Mouse (Mus musculus) forebrain, embryonic 12.5 days (tissue): ENCODE measurements around the gene Abcb5. TPM values are rescaled to one million over a fixed set of nuclear protein-coding genes. Genes with fewer than 3 reads are reported as not detected.
A peak's percentile ranks its signal among the peaks of the same experiment; 100 is the strongest.
"Not testable (repeated sequence)": the region's sequence is repeated elsewhere in the genome, so short reads cannot be mapped to it uniquely, and the experiment has no call there.

Experiments used
- ATAC-seq: fragments of 200-750 bp; cut with Nextera tagmentation; 2 replicates; pipeline ENCODE4 v1.8.0; 2017; ENCODE audit warnings: moderate TSS enrichment; ENCODE audit not compliant: low FRiP score
- H3K27ac ChIP-seq: fragments of 300-500 bp; sonication (generic); 2 replicates; pipeline ENCODE4 v1.5.1; 2016; ENCODE audit warnings: mild to moderate bottlenecking
- H3K27me3 ChIP-seq: fragments of 300-500 bp; sonication (generic); 2 replicates; pipeline ENCODE4 v1.6.1; 2016; ENCODE audit warnings: mild to moderate bottlenecking
- H3K36me3 ChIP-seq: fragments of 300-500 bp; sonication (generic); replicated peaks from 2 replicates; pipeline ENCODE4 v1.6.1; 2016; ENCODE audit warnings: mild to moderate bottlenecking
- H3K4me1 ChIP-seq: fragments of 300-500 bp; sonication (generic); 2 replicates; pipeline ENCODE4 v1.6.1; 2016
- H3K4me2 ChIP-seq: fragments of 300-500 bp; sonication (generic); 2 replicates; pipeline ENCODE4 v1.6.1; 2016; ENCODE audit warnings: mild to moderate bottlenecking, moderate library complexity
- H3K4me3 ChIP-seq: fragments of 300-500 bp; sonication (generic); replicated peaks from 2 replicates; pipeline ENCODE4 v1.5.1; 2016; ENCODE audit warnings: mild to moderate bottlenecking
- H3K9ac ChIP-seq: fragments of 300-500 bp; sonication (generic); 2 replicates; pipeline ENCODE4 v1.6.1; 2016; ENCODE audit warnings: mild to moderate bottlenecking
- H3K9me3 ChIP-seq: fragments of 300-500 bp; sonication (generic); 2 replicates; pipeline ENCODE4 v1.6.1; 2016
- WGBS: fragments of 180-500 bp; shearing (Covaris S2); methylation state at CpG from one replicate; pipeline ENCODE4 v1.1.7; 2016; 5-methylcytosine and 5-hydroxymethylcytosine counted together
- polyA plus RNA-seq: library from polyadenylated mRNA; unstranded; fragments of >200 nt; fragmentation: Nextera tagmentation; extraction: Ambion mirVana; gene quantifications from 2 replicates; pipeline ENCODE4 v1.2.1, GENCODE M21; 2016

Abcb5 gene
- not detected in 2 replicates for polyA plus RNA-seq

DNA sequence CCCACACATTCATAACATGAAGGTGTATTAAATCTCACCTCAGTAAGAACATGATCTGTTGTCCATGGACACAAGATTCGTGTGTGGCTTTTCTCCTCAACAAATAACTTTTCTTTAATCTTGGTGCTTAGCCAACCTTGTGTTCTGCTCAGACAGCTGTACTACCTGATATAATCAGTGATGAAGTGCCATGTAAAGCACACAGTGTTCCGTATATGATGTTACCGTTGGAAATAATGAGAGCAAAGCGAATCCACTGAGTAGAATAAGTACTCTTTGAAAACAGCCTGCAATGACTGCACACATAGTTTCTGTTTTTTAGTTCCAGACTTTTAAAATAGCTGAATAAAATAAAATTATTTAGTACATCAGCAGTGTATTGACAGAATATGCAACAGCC lies at the start of gene Abcb5:
Gene Abcb5 (minus strand): TSS at position 101 of the 400 bp plus-strand sequence.
- H3K4me3 ChIP-seq, result no peak within 1 kb of the TSS
- no peak within 1 kb of the TSS for H3K27ac ChIP-seq
- no peaks in the 10 kb centered on the region for H3K27me3 ChIP-seq
- no peaks in the 10 kb centered on the region for H3K4me1 ChIP-seq
- no peak for ATAC-seq
- H3K4me2 ChIP-seq, result no peak within 1 kb of the TSS
- H3K9me3 ChIP-seq, result no peaks in the 10 kb centered on the region
- no peak within 1 kb of the TSS for H3K9ac ChIP-seq
- no peaks in the 10 kb centered on the region for H3K36me3 ChIP-seq
- WGBS, result 92% methylated on average over 4 of the region's 4 CpGs

DNA sequence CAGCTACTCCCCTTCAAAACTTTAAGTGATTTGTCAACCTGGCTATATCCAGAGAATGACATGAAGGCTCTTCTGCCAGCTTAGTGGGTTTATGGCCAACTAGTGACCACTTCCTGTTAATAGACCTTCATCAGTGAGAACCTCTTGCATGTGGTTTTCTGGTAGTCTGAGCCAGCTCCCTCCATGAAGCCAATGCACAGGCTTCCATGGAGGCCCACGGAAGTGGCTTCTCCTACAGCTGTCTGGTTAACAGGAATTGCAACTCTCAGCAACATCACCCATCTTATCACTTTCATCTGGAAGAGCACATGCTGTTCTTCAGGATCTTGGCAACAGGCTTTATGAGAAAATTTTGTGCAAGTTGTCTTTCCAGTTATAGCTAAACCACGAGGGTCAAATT lies 33.0 kb upstream of the Abcb5 start:
- H3K4me2 ChIP-seq, result no peak overlapping the region
- no peak overlapping the region for H3K4me3 ChIP-seq
- no peaks in the 10 kb centered on the region for H3K36me3 ChIP-seq
- H3K27ac ChIP-seq, result no peak overlapping the region
- ATAC-seq, result no peak
- no peaks in the 10 kb centered on the region for H3K27me3 ChIP-seq
- WGBS, result 85% methylated on average over 2 of the region's 2 CpGs
- no peaks in the 10 kb centered on the region for H3K4me1 ChIP-seq
- no peaks in the 10 kb centered on the region for H3K9me3 ChIP-seq
- H3K9ac ChIP-seq, result no peak overlapping the region

DNA sequence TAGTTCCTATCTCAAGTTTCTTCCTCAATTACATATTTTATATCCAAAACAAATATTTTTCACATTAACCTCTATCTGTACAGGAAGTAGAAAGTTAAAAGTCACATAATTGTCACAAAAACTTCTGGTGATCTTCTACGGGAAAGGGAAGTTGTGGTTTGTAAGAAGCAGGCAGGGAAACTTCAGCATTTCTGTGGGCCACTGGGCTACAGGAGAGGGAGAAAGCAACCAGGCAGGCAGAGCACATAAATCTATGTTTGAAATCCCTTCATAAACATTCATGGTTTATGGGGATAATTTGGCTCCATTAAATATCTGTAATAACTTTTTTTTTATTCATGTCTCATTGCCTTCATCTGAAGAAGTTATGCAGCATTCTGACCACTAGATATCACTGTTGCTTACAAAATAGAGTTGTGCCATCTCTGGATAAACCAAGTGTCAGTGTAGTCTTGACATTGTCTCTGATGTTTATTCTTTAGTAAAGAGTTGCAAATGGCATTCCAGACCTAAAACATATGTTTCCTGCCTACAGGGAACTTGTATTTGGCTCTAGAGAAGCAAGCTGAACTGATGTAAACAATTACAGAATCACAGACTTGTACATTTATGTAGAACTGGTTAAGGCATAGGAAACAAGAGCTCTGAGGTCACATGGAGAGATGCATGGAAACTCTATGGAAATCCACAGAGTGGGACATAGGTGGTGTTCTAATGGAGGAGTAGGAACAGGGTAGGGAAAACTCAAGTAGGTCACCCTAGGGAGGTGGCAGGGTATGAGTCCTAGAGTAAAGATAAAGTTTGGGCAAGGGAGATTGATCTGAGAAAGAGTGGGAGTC lies 28.3 kb upstream of the Abcb5 start:
- no peak overlapping the region for H3K4me3 ChIP-seq
- ATAC-seq, result no peak
- no peak overlapping the region for H3K9ac ChIP-seq
- H3K27me3 ChIP-seq, result no peaks in the 10 kb centered on the region
- H3K36me3 ChIP-seq, result no peaks in the 10 kb centered on the region
- H3K4me1 ChIP-seq, result no peaks in the 10 kb centered on the region
- WGBS, result 88% methylated on average over 1 of the region's 1 CpGs
- H3K27ac ChIP-seq, result no peak overlapping the region
- no peak overlapping the region for H3K4me2 ChIP-seq
- no peaks in the 10 kb centered on the region for H3K9me3 ChIP-seq

DNA sequence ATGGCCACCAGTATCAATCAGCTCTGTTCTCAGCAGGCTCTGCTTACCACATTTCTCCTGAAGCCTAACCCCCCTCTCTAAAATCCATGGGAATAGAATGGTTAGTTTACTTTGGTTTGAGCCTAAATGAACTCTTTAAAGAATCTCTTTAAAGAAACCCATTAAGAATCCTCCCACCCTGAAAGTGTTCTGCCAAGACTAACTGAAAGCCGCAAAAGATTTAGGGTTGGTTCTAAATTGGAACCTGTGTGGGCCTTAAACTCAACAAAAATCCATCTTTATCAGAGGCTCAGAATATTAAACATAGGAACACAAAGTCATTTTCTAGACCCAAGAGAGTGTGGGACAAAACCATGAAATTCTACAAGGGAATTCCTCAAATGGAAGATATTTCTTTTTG lies 18.6 kb upstream of the Abcb5 start:
- no peak for ATAC-seq
- no peaks in the 10 kb centered on the region for H3K27me3 ChIP-seq
- no peak overlapping the region for H3K4me3 ChIP-seq
- no peaks in the 10 kb centered on the region for H3K9me3 ChIP-seq
- no peak overlapping the region for H3K4me2 ChIP-seq
- no peaks in the 10 kb centered on the region for H3K36me3 ChIP-seq
- H3K27ac ChIP-seq, result no peak overlapping the region
- WGBS, result 41% methylated on average over 1 of the region's 1 CpGs
- no peak overlapping the region for H3K9ac ChIP-seq
- H3K4me1 ChIP-seq, result no peaks in the 10 kb centered on the region

GRCm38 (mm10) chr12:118930386-118931318 lies 35.6 kb downstream of the Abcb5 start:
- no peak overlapping the region for H3K4me3 ChIP-seq

GRCm38 (mm10) chr12:118926813-118927281 lies 39.4 kb downstream of the Abcb5 start:
- 20% methylated on average over 13 of the region's 13 CpGs for WGBS
- ATAC-seq, result peak; percentile 64
- no peak overlapping the region for H3K9ac ChIP-seq
- H3K9me3 ChIP-seq, result no peaks in the 10 kb centered on the region
- H3K4me2 ChIP-seq, result peak overlapping the region; percentile 42
- H3K27me3 ChIP-seq, result no peaks in the 10 kb centered on the region
- H3K4me3 ChIP-seq, result 0 out of 2 replicates have a peak overlapping the region, but pooled peaks have one; percentile 2
- no peaks in the 10 kb centered on the region for H3K36me3 ChIP-seq
- H3K4me1 ChIP-seq, result peaks cover 6% of the 10 kb centered on the region; the same call in 1 of the 2 replicates
- no peak overlapping the region for H3K27ac ChIP-seq

More at GRCm38 (mm10) chr12:118930386-118931318, 35.6 kb downstream of the Abcb5 start:
- Histone ChIP-seq H3K9ac (no peak overlapping the region), H3K4me1 (peaks cover 6% of the 10 kb centered on the region; the same call in 1 of the 2 replicates), H3K27ac (no peak overlapping the region), H3K36me3 (no peaks in the 10 kb centered on the region), H3K9me3 (no peaks in the 10 kb centered on the region), H3K4me2 (peak overlapping the region; percentile 32), H3K27me3 (no peaks in the 10 kb centered on the region)
- ATAC-seq, result peak; percentile 73
- WGBS, result 21% methylated on average over 13 of the region's 13 CpGs

DNA sequence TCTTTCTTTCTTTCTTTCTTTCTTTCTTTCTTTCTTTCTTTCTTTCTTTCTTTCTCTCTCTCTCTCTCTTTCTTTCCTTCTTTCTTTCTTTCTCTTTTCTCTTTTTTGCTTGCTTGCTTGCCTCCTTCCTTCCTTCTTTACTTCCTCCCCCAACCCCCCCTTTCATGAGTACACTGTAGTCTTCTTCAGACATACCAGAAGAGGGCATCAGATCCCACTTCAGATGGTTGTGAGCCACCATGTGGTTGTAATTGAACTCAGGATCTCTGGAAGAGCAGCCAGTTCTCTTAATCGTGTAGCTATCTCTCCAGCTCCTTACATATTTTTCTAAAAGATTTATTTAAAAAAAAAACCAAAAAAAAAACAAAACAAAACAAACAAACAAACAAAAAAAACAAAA lies 42.3 kb downstream of the Abcb5 start:
- not testable (repeated sequence) for ATAC-seq, H3K9me3 ChIP-seq, H3K27me3 ChIP-seq, H3K4me1 ChIP-seq, H3K4me2 ChIP-seq, H3K9ac ChIP-seq, H3K27ac ChIP-seq, H3K4me3 ChIP-seq, H3K36me3 ChIP-seq
- WGBS, result 60% methylated on average over 1 of the region's 1 CpGs

DNA sequence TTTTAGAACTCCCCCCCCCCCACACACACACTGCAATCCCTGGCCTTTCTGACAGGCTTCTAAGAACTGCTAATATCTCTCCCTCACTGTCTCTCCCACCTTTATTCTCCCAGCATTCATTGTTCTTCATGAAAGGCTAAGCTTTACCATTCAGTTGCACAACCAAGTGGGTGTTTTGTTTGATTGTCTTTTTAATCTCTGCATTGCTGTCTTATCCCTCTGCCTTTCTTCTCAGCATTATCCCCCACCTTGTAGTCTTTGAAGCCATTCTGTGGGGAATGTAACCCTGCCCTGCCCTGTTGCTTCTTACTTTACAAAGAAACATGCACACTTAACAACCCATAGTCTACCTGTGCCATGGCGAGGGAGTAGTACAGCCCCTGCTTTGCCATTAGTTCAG lies 48.5 kb downstream of the Abcb5 start:
- Histone ChIP-seq H3K9ac (no peak overlapping the region), H3K9me3 (no peaks in the 10 kb centered on the region), H3K27ac (no peak overlapping the region), H3K36me3 (no peaks in the 10 kb centered on the region), H3K4me2 (no peak overlapping the region), H3K4me1 (0 out of 2 replicates have a peak, but pooled peaks cover 6% of the 10 kb centered on the region), H3K27me3 (no peaks in the 10 kb centered on the region), H3K4me3 (no peak overlapping the region)
- 35% methylated on average over 1 of the region's 1 CpGs for WGBS
- ATAC-seq, result no peak

- no peak overlapping the region for H3K9ac ChIP-seq
- WGBS, result 70% methylated on average over 2 of the region's 2 CpGs
- no peak overlapping the region for H3K27ac ChIP-seq
- no peak for ATAC-seq
- H3K4me2 ChIP-seq, result no peak overlapping the region
- no peaks in the 10 kb centered on the region for H3K27me3 ChIP-seq
- H3K9me3 ChIP-seq, result no peaks in the 10 kb centered on the region
- H3K4me3 ChIP-seq, result no peak overlapping the region
- no peaks in the 10 kb centered on the region for H3K4me1 ChIP-seq
- H3K36me3 ChIP-seq, result no peaks in the 10 kb centered on the region
Observed at GRCm38 (mm10) chr12:118910360-118910759, 55.9 kb downstream of the Abcb5 start.

DNA sequence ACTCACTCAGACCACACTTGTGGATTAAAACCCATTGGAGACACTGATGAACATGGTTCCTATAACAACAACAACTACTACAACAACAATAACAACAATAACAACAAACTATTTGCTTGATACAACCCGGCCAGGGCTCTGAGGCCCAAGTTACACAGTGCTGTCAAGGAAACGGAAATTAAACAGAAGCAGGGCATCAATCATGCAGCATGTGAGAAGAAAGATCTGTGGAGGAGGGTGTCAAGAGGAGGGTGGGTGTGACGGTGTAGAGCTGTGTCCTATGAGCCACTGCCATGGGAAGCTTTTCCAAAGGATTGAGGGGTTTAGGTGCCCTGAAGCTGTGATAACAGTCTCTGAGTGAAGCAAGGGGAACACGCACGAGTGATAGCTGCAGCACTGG lies 64.0 kb downstream of the Abcb5 start:
- no peak overlapping the region for H3K9ac ChIP-seq
- H3K27ac ChIP-seq, result no peak overlapping the region
- ATAC-seq, result no peak
- H3K4me2 ChIP-seq, result no peak overlapping the region
- H3K9me3 ChIP-seq, result no peaks in the 10 kb centered on the region
- WGBS, result 82% methylated on average over 5 of the region's 5 CpGs
- no peaks in the 10 kb centered on the region for H3K4me1 ChIP-seq
- H3K4me3 ChIP-seq, result no peak overlapping the region
- H3K27me3 ChIP-seq, result no peaks in the 10 kb centered on the region
- H3K36me3 ChIP-seq, result no peaks in the 10 kb centered on the region

DNA sequence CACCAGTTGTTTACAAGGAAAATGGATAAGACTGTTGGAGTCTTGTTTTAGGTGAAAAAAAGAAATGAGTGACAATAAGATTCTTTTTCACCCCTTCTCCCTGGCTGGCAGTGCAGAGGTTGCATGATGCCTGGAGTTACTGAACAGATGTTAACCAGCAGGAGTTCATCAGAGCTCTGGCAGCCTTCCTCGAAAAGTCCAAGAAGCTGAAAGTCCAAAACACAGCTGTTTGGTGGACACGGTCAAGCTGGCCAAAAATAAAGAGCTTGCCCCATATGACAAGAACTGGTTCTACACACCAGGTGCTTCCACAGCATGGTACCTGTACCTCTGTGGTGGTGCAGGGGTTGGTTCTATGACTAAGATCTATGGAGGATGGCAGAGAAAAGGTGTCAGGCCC lies 78.3 kb downstream of the Abcb5 start:
- Histone ChIP-seq H3K4me2 (no peak overlapping the region), H3K4me3 (no peak overlapping the region), H3K27ac (no peak overlapping the region), H3K9ac (no peak overlapping the region), H3K9me3 (no peaks in the 10 kb centered on the region), H3K4me1 (no peaks in the 10 kb centered on the region), H3K36me3 (no peaks in the 10 kb centered on the region), H3K27me3 (no peaks in the 10 kb centered on the region)
- ATAC-seq, result no peak
- WGBS, result 84% methylated on average over 2 of the region's 2 CpGs

DNA sequence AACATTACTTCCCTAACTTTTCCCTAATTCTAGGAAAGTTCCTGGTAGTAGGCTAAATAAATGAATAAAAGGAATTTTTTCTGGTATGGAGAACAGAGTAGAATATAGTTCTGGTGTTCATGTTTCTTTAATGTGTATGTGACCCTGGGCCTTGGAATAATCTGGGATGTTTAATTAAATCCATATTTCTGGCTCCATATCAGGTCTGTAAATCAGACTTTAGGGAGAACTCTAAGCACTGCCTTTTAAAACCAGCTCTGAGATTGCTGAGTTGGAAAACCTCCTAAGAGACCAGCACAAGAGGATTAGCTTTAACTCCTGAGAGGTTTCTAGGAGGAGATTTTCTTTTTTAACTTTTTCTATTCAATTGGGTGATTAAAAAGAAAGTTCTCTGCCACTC lies 83.4 kb downstream of the Abcb5 start:
- Histone ChIP-seq H3K4me2 (no peak overlapping the region), H3K36me3 (no peaks in the 10 kb centered on the region), H3K4me3 (no peak overlapping the region), H3K27me3 (no peaks in the 10 kb centered on the region), H3K4me1 (no peaks in the 10 kb centered on the region), H3K9ac (no peak overlapping the region), H3K9me3 (no peaks in the 10 kb centered on the region), H3K27ac (no peak overlapping the region)
- ATAC-seq, result no peak
